Mouse (Mus musculus) gastrocnemius, postnatal 36 days (tissue): ENCODE data around the gene Simc1. TPM values are rescaled to one million over a fixed set of nuclear protein-coding genes. Genes with fewer than 3 reads are reported as not detected.
A peak's percentile ranks its signal among the peaks of the same experiment; 100 is the strongest.

Experiments
- DNase-seq, 2 experiments: peaks; one replicate each; pipeline ENCODE4 v3.0.0; 2022
- intact Hi-C: fragments of 180-260 bp; cut with DNase I; formaldehyde crosslinking; loops from one replicate; pipeline ENCODE4 v1.15.1; 2025
- total RNA-seq, 2 experiments: library from RNA; stranded (reverse); gene quantifications; 2 replicates each; pipeline ENCODE4 v1.2.3; 2021

Simc1 gene
- total RNA-seq, 2 experiments from 2014 or later: 1.6 to 3.4 TPM

GRCm38 (mm10) chr13:54527140-54527539 is 23.6 kb downstream of the Simc1 start:
- no peak for DNase-seq
- intact Hi-C loops: no loop called here

GRCm38 (mm10) chr13:54532134-54532533 is 28.6 kb downstream of the Simc1 start:
- intact Hi-C loops: no loop called here
- no peak for DNase-seq

- intact Hi-C loops: no loop called here
- DNase-seq: no peak
Observed at GRCm38 (mm10) chr13:54548036-54548435, 44.5 kb downstream of the Simc1 start.

GRCm38 (mm10) chr13:54556176-54556575 is 52.6 kb downstream of the Simc1 start:
- intact Hi-C loops: no loop called here
- DNase-seq: no peak

GRCm38 (mm10) chr13:54556796-54557195 is 53.2 kb downstream of the Simc1 start:
- peak; percentile 56 for DNase-seq
- intact Hi-C loops: no loop called here

- intact Hi-C loops: no loop called here
- no peak for DNase-seq
Observed at GRCm38 (mm10) chr13:54557652-54558051, 54.1 kb downstream of the Simc1 start.

- no peak for DNase-seq
- intact Hi-C loops: loop anchor here (10.0 kb wide), 1 partner anchor 95 kb away; the partner anchor contains the start of gene Thoc3
Observed at GRCm38 (mm10) chr13:54559656-54560055, 56.1 kb downstream of the Simc1 start.

- intact Hi-C loops: loop anchor here (10.0 kb wide), 1 partner anchor 96 kb away; the partner anchor contains the start of gene Thoc3
Observed at GRCm38 (mm10) chr13:54560608-54561007, 57.0 kb downstream of the Simc1 start.

GRCm38 (mm10) chr13:54562562-54562961 is 59.0 kb downstream of the Simc1 start:
- intact Hi-C loops: loop anchor here (10.0 kb wide), 1 partner anchor 98 kb away; the partner anchor contains the start of gene Thoc3
- no peak for DNase-seq

More at GRCm38 (mm10) chr13:54560608-54561007, 57.0 kb downstream of the Simc1 start:
- no peak for DNase-seq

- intact Hi-C loops: loop anchor here (10.0 kb wide), 1 partner anchor 100 kb away; the partner anchor contains the start of gene Thoc3
- no peak for DNase-seq
Observed at GRCm38 (mm10) chr13:54564232-54565200, 60.9 kb downstream of the Simc1 start.

GRCm38 (mm10) chr13:54565201-54565581 is 61.6 kb downstream of the Simc1 start, which contains the start of gene 4833439L19Rik:
TSS of gene 4833439L19Rik (minus strand) at chr13:54565435.
- intact Hi-C loops: loop anchor here (10.0 kb wide), 1 partner anchor 100 kb away; the partner anchor contains the start of gene Thoc3
- DNase-seq: peak; percentile 89 to 93

GRCm38 (mm10) chr13:54565594-54566345 is 62.2 kb downstream of the Simc1 start:
- intact Hi-C loops: loop anchor here (10.0 kb wide), 1 partner anchor 101 kb away; the partner anchor contains the start of gene Thoc3

GRCm38 (mm10) chr13:54568380-54568779 is 64.8 kb downstream of the Simc1 start:
- intact Hi-C loops: loop anchor here (10.0 kb wide), 1 partner anchor 104 kb away; the partner anchor contains the start of gene Thoc3
- no peak for DNase-seq

More at GRCm38 (mm10) chr13:54565594-54566345, 62.2 kb downstream of the Simc1 start:
- peak; percentile 21 to 37 for DNase-seq

GRCm38 (mm10) chr13:54569282-54569681 is 65.7 kb downstream of the Simc1 start:
- no peak for DNase-seq
- intact Hi-C loops: loop anchor here (10.0 kb wide), 1 partner anchor 104 kb away; the partner anchor contains the start of gene Thoc3

- DNase-seq: no peak
- intact Hi-C loops: no loop called here
Observed at GRCm38 (mm10) chr13:54570736-54571135, 67.2 kb downstream of the Simc1 start.

GRCm38 (mm10) chr13:54571637-54572036 is 68.1 kb downstream of the Simc1 start:
- DNase-seq: no peak
- intact Hi-C loops: no loop called here

- no peak for DNase-seq
- intact Hi-C loops: no loop called here
Observed at GRCm38 (mm10) chr13:54572621-54573020, 69.0 kb downstream of the Simc1 start.

- peak; percentile 66 to 72 for DNase-seq
- intact Hi-C loops: no loop called here
Observed at GRCm38 (mm10) chr13:54574854-54575481, 71.4 kb downstream of the Simc1 start, which contains the start of gene Arl10. TSS of gene Arl10 (plus strand) at chr13:54575015.

GRCm38 (mm10) chr13:54575489-54575888 is 71.9 kb downstream of the Simc1 start:
- intact Hi-C loops: no loop called here
- DNase-seq: no peak
